Mouse (Mus musculus) hindbrain, embryonic 10.5 days (tissue): ENCODE measurements around the gene Plekhn1. TPM values are rescaled to one million over a fixed set of nuclear protein-coding genes. Genes with fewer than 3 reads are reported as not detected.

Experiments
- DNase-seq: peaks from one replicate; pipeline ENCODE4 v3.0.0-alpha.2; 2017; ENCODE audit warnings: low spot score
- H3K27ac ChIP-seq: fragments of 300-500 bp; sonication (generic); 2 replicates; pipeline ENCODE4 v1.5.1; 2016; ENCODE audit warnings: mild to moderate bottlenecking, moderate library complexity
- H3K27me3 ChIP-seq: fragments of 300-500 bp; sonication (generic); 2 replicates; pipeline ENCODE4 v1.6.1; 2016; ENCODE audit warnings: mild to moderate bottlenecking; ENCODE audit not compliant: poor library complexity, insufficient read depth, severe bottlenecking
- H3K36me3 ChIP-seq: fragments of 300-500 bp; sonication (generic); 2 replicates; pipeline ENCODE4 v1.6.1; 2016; ENCODE audit warnings: mild to moderate bottlenecking, moderate library complexity
- H3K4me1 ChIP-seq: fragments of 300-500 bp; sonication (generic); replicated peaks from 2 replicates; pipeline ENCODE4 v1.6.1; 2016; ENCODE audit warnings: mild to moderate bottlenecking
- H3K4me3 ChIP-seq: fragments of 300-500 bp; sonication (generic); 2 replicates; pipeline ENCODE4 v1.5.1; 2016; ENCODE audit warnings: mild to moderate bottlenecking, moderate library complexity
- H3K9me3 ChIP-seq: fragments of 300-500 bp; sonication (generic); 2 replicates; pipeline ENCODE4 v1.6.1; 2016; ENCODE audit warnings: mild to moderate bottlenecking, moderate library complexity
- WGBS: fragments of 180-500 bp; shearing (Covaris S2); methylation state at CpG from one replicate; pipeline ENCODE4 v1.1.7; 2016; 5-methylcytosine and 5-hydroxymethylcytosine counted together
- polyA plus RNA-seq: library from polyadenylated mRNA; unstranded; fragments of >200 nt; fragmentation: Nextera tagmentation; extraction: Ambion mirVana; gene quantifications from 2 replicates; pipeline ENCODE4 v1.2.1, GENCODE M21; 2016

Gene Plekhn1
- polyA plus RNA-seq, 1 experiment from 2014 or later, result 23.0 TPM

- 3% methylated on average over 17 of the region's 17 CpGs for WGBS
- Histone ChIP-seq H3K9me3 (no peaks in the 10 kb centered on the region), H3K4me1 (peaks cover 30% of the 10 kb centered on the region), H3K27me3 (no peaks in the 10 kb centered on the region), H3K36me3 (peaks cover 65% of the 10 kb centered on the region), H3K27ac (peak overlapping the region; percentile 93), H3K4me3 (peak overlapping the region; percentile 78)
- DNase-seq, result peak; percentile 66
Observed at GRCm38 (mm10) chr4:156234021-156234501, 596 bp downstream of the Plekhn1 start.

DNA sequence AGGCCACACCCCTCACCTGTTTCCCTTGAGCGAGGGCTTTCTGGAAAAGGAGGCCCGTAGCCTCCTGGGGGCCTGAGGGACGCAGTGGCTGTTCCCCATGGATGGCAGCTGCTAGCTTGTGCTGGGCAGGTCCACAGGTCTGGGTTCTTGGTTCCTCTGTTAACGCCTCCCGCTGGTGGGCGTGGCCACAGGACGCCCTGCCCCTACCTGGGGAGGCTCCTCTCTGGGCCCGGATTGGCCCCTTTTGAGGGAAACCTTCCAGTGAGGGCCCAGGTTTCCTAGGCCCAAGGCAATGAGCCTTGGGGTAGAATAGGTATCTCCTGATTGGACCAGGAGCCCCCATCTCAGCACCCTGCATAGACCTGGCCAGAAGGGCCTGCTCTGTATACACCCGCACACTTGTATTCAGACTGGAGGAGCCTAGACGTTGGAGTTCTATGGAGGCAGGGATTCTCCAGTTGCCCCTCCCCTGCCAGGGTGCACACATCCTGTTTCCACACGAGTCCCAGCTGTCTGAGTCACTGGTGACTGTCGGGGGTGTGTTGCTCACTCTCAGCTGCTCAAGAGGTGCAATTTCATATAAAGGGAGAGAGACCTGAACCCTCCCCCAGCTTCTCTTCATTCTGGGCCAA lies 6.1 kb downstream of the Plekhn1 start:
- 21% methylated on average over 12 of the region's 12 CpGs for WGBS
- Histone ChIP-seq H3K4me3 (peak overlapping the region; percentile 27; the same call in 1 of the 2 replicates), H3K27ac (peak overlapping the region; percentile 13; the same call in 1 of the 2 replicates), H3K36me3 (peaks cover 57% of the 10 kb centered on the region), H3K27me3 (0 out of 2 replicates have a peak, but pooled peaks cover 3% of the 10 kb centered on the region), H3K9me3 (no peaks in the 10 kb centered on the region), H3K4me1 (peaks cover 22% of the 10 kb centered on the region)
- no peak for DNase-seq

- WGBS, result 32% methylated on average over 18 of the region's 18 CpGs
- H3K9me3 ChIP-seq, result no peaks in the 10 kb centered on the region
- peak overlapping the region; percentile 13; the same call in 1 of the 2 replicates for H3K27ac ChIP-seq
- 0 out of 2 replicates have a peak, but pooled peaks cover 3% of the 10 kb centered on the region for H3K27me3 ChIP-seq
- H3K4me3 ChIP-seq, result peak overlapping the region; percentile 27; the same call in 1 of the 2 replicates
- peaks cover 16% of the 10 kb centered on the region for H3K4me1 ChIP-seq
- H3K36me3 ChIP-seq, result peaks cover 51% of the 10 kb centered on the region
- no peak for DNase-seq
Observed at GRCm38 (mm10) chr4:156227752-156228392, 6.8 kb downstream of the Plekhn1 start.

DNA sequence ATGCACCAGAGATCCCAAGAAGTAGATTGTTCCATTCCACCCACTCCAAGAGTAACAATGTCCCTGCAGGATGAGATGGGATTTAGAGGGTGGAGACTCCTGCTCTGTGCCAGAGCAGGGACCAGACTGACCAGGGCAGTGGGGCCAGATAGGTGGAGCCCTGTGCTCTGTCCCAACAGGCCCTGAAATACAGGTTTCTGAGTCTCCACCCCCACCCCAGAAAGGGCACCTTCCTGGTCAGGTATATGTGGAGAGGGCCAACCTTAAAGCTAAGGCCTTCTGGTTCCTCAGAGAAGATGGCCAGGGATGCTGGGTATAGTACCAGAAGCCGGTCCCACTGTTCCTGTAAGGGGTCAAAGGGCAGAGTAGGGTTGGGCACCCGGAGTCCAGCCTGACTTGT lies 10.4 kb downstream of the Plekhn1 start:
- Histone ChIP-seq H3K27me3 (0 out of 2 replicates have a peak, but pooled peaks cover 3% of the 10 kb centered on the region), H3K36me3 (peaks cover 32% of the 10 kb centered on the region), H3K4me3 (no peak overlapping the region), H3K9me3 (no peaks in the 10 kb centered on the region), H3K4me1 (peaks cover 16% of the 10 kb centered on the region), H3K27ac (no peak overlapping the region)
- WGBS, result 83% methylated on average over 2 of the region's 2 CpGs
- DNase-seq, result no peak

GRCm38 (mm10) chr4:156219936-156220335 lies 14.7 kb downstream of the Plekhn1 start:
- no peak overlapping the region for H3K27ac ChIP-seq

GRCm38 (mm10) chr4:156217838-156218237 lies 16.8 kb downstream of the Plekhn1 start:
- no peak overlapping the region for H3K4me3 ChIP-seq
- 0 out of 2 replicates have a peak, but pooled peaks cover 5% of the 10 kb centered on the region for H3K4me1 ChIP-seq
- 86% methylated on average over 16 of the region's 16 CpGs for WGBS
- no peaks in the 10 kb centered on the region for H3K9me3 ChIP-seq
- H3K27me3 ChIP-seq, result no peaks in the 10 kb centered on the region
- no peak overlapping the region for H3K27ac ChIP-seq
- H3K36me3 ChIP-seq, result peaks cover 20% of the 10 kb centered on the region; the same call in 1 of the 2 replicates
- DNase-seq, result no peak

More at GRCm38 (mm10) chr4:156219936-156220335, 14.7 kb downstream of the Plekhn1 start:
- Histone ChIP-seq H3K4me3 (no peak overlapping the region), H3K36me3 (peaks cover 18% of the 10 kb centered on the region; the same call in 1 of the 2 replicates), H3K4me1 (0 out of 2 replicates have a peak, but pooled peaks cover 5% of the 10 kb centered on the region), H3K9me3 (no peaks in the 10 kb centered on the region), H3K27me3 (no peaks in the 10 kb centered on the region)
- DNase-seq, result no peak
- WGBS, result 92% methylated on average over 11 of the region's 11 CpGs

DNA sequence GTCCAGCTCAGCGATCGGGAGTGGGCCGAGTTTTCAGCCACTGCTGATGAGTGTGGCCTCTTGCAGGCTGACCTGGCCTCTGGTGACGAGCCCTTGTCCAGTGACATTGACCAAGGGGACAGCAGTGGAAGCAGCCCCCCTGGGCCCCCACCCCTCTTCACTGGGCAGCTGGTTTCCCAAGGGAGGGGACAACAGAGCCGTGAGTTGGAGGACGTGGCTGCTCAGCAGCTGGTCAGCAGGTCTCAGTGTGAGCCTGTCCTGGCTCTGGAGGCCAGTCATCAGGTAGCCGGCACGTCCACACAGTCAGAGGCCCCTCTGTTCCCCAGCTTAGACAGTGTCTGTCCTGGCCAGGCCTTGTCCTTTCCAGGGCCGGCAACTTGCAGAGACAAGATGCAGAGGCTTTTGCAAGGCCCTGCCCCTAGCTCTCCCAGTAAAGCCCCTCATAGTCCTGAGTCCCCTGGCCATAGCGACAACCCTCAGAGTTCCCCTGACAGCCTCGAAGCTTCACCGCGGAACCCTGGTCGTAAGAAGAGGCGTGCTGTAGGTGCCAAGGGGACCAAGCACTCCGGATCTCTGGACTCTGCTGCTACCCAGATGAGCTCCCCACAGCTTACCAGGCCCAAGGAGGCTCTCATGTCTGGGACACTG lies 17.5 kb downstream of the Plekhn1 start:
- H3K27ac ChIP-seq, result 0 out of 2 replicates have a peak overlapping the region, but pooled peaks have one; percentile 23
- peaks cover 16% of the 10 kb centered on the region; the same call in 1 of the 2 replicates for H3K36me3 ChIP-seq
- H3K27me3 ChIP-seq, result no peaks in the 10 kb centered on the region
- no peak for DNase-seq
- WGBS, result 82% methylated on average over 16 of the region's 16 CpGs
- H3K9me3 ChIP-seq, result no peaks in the 10 kb centered on the region
- H3K4me1 ChIP-seq, result 0 out of 2 replicates have a peak, but pooled peaks cover 5% of the 10 kb centered on the region
- no peak overlapping the region for H3K4me3 ChIP-seq

GRCm38 (mm10) chr4:156216196-156216595 lies 18.5 kb downstream of the Plekhn1 start:
- H3K9me3 ChIP-seq, result no peaks in the 10 kb centered on the region
- H3K27ac ChIP-seq, result no peak overlapping the region
- H3K4me1 ChIP-seq, result 0 out of 2 replicates have a peak, but pooled peaks cover 5% of the 10 kb centered on the region
- H3K4me3 ChIP-seq, result no peak overlapping the region
- DNase-seq, result no peak
- no peaks in the 10 kb centered on the region for H3K27me3 ChIP-seq
- peaks cover 10% of the 10 kb centered on the region; the same call in 1 of the 2 replicates for H3K36me3 ChIP-seq
- 90% methylated on average over 2 of the region's 2 CpGs for WGBS

- H3K36me3 ChIP-seq, result peaks cover 10% of the 10 kb centered on the region; the same call in 1 of the 2 replicates
- 84% methylated on average over 4 of the region's 4 CpGs for WGBS
- no peaks in the 10 kb centered on the region for H3K9me3 ChIP-seq
- no peaks in the 10 kb centered on the region for H3K27me3 ChIP-seq
- H3K4me3 ChIP-seq, result no peak within 1 kb of the TSS
- H3K27ac ChIP-seq, result no peak within 1 kb of the TSS
- no peak for DNase-seq
- H3K4me1 ChIP-seq, result 0 out of 2 replicates have a peak, but pooled peaks cover 5% of the 10 kb centered on the region
Observed at GRCm38 (mm10) chr4:156215649-156216048, 19.0 kb downstream of the Plekhn1 start, which contains the start of gene Perm1. Gene Perm1, plus strand, starts transcription at chr4:156215868.

DNA sequence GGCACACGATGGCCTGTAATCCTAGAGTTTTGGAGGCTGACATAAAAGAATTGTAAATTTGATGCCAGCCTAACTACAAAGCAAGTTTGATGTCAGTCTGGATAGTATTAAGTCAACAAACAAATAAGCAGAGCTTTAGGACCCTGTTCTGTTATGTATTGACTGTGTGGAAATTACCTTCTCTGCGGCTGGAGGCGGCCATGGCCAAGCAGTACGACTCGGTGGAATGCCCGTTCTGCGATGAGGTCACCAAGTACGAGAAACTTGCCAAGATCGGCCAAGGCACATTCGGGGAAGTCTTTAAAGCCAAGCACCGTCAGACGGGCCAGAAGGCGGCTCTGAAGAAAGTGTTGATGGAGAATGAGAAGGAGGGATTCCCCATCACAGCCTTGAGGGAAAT lies 21.5 kb downstream of the Plekhn1 start:
- no peaks in the 10 kb centered on the region for H3K9me3 ChIP-seq
- H3K27me3 ChIP-seq, result no peaks in the 10 kb centered on the region
- H3K4me3 ChIP-seq, result no peak overlapping the region
- DNase-seq, result no peak
- no peak overlapping the region for H3K27ac ChIP-seq
- peaks cover 18% of the 10 kb centered on the region for H3K36me3 ChIP-seq
- H3K4me1 ChIP-seq, result 0 out of 2 replicates have a peak, but pooled peaks cover 5% of the 10 kb centered on the region
- 90% methylated on average over 13 of the region's 13 CpGs for WGBS

- Histone ChIP-seq H3K9me3 (no peaks in the 10 kb centered on the region), H3K27me3 (peaks cover 2% of the 10 kb centered on the region; the same call in 1 of the 2 replicates), H3K36me3 (peaks cover 39% of the 10 kb centered on the region), H3K4me1 (peaks cover 9% of the 10 kb centered on the region), H3K27ac (no peak overlapping the region), H3K4me3 (no peak overlapping the region)
- 76% methylated on average over 13 of the region's 13 CpGs for WGBS
- no peak for DNase-seq
Observed at GRCm38 (mm10) chr4:156209963-156210635, 24.6 kb downstream of the Plekhn1 start.

DNA sequence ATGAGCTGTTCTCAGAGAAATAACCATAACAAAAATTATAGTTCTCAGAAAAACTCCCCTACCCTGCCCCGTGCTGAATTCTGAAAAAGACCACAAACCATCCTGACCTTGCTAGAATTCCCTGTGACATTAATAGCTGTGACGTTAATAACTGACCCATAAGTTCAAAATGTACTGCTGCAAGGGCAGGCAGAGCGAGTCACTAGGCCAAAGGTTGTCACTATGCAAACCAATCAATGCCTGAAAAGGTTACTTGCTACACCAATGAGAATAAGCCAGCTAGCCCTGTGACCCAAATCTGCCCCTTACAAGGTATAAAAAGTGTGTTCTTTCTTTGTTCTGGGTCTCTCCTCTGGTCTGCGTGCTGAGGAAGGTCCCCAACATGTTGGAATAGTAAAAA lies 25.8 kb downstream of the Plekhn1 start:
- peaks cover 13% of the 10 kb centered on the region for H3K27me3 ChIP-seq
- no peak overlapping the region for H3K27ac ChIP-seq
- 92% methylated on average over 4 of the region's 4 CpGs for WGBS
- H3K9me3 ChIP-seq, result no peaks in the 10 kb centered on the region
- peaks cover 37% of the 10 kb centered on the region for H3K36me3 ChIP-seq
- no peak overlapping the region for H3K4me3 ChIP-seq
- no peak for DNase-seq
- H3K4me1 ChIP-seq, result peaks cover 21% of the 10 kb centered on the region
